Mouse (Mus musculus): ENCODE data around the gene Iglon5. TPM values are rescaled to one million over a fixed set of nuclear protein-coding genes. Genes with fewer than 3 reads are reported as not detected.
A peak's percentile ranks its signal among the peaks of the same experiment; 100 is the strongest.

Iglon5 gene
- polyA plus RNA-seq, 1 experiment from 2014 or later, result not detected

DNA sequence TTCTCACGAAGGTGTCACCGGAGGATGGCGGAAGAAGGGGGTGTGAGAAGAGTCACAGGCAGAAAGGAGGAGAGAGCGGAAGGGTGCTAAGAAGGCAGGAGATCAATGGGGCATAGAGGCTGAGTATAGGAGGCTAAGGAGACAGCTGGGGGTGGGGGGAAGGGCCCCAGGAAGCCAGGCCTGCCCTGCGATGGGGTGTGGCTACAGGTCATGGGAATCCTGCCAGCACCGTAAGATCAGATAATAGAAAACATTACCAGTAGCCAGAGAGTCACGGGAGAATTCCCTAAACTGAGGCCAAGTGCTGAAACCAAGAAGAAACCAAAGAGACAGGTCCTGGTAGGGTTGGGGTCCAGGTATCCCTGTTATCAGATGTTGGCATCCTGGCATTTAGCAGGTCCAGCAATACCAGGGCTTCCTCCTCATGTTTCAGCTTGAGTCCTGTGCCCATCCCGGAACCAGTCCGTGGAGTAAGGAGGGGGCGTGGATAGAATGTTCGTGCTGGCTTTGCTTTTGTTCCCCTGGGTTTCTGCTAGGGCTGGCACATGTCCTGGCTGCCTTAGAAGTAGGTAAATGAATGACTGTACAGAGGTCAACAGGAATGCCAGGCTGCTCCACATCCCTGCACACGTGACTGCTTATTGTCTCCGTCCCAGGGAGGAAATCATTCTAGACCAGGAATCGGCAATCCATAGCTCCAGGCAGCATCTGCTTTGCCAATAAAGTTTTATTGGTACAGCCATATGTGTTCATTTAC is 36.1 kb downstream of the Iglon5 start:
- Histone ChIP-seq H3K9me3 (replicated peaks; ENCODE audit: control insufficient read depth, low read length) (no peaks in the 10 kb centered on the region), H3K27me3 (ENCODE audit: control insufficient read depth, insufficient read depth, low read depth, low read length) (no peaks in the 10 kb centered on the region), H3K27ac (ENCODE audit: low read length) (no peak overlapping the region), H3K4me1 (ENCODE audit: control insufficient read depth, low read depth, low read length) (no peaks in the 10 kb centered on the region; the same call in 1 of the 2 replicates), H3K9ac (ENCODE audit: low read depth, low read length) (no peak overlapping the region), H3K4me3 (ENCODE audit: low read depth, low read length) (no peak overlapping the region), H3K4me2 (ENCODE audit: low read depth, low read length) (no peak overlapping the region), H3K36me3 (ENCODE audit: control insufficient read depth, insufficient read depth) (peaks cover 13% of the 10 kb centered on the region)
- no peak for ATAC-seq (ENCODE audit: low read depth)
- 71% methylated on average over 14 of the region's 14 CpGs for WGBS (ENCODE audit: insufficient replicate concordance)

DNA sequence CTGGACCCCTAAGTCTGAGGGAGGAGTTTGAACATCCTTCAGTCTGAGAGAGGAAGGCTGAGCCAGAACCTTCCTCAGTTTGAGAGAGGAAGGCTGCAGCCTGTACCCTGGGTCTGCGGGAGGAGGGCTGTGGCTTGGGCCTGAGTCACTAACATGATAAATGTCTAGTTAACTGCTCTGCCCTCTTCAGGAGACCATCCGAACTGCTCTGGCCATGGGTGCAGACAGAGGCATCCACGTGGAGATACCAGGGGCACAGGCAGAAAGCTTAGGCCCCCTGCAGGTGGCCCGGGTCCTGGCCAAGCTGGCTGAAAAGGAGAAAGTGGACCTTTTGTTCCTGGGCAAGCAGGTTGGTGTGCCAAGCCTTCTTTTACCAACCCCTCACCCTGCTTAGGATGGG is 37.3 kb downstream of the Iglon5 start:
- Histone ChIP-seq H3K4me3 (ENCODE audit: low read depth, low read length) (no peak overlapping the region), H3K27ac (ENCODE audit: low read length) (no peak overlapping the region), H3K4me1 (ENCODE audit: control insufficient read depth, low read depth, low read length) (peaks cover 2% of the 10 kb centered on the region; the same call in 1 of the 2 replicates), H3K9ac (ENCODE audit: low read depth, low read length) (no peak overlapping the region), H3K4me2 (ENCODE audit: low read depth, low read length) (no peak overlapping the region), H3K27me3 (ENCODE audit: control insufficient read depth, insufficient read depth, low read depth, low read length) (no peaks in the 10 kb centered on the region), H3K9me3 (replicated peaks; ENCODE audit: control insufficient read depth, low read length) (no peaks in the 10 kb centered on the region), H3K36me3 (ENCODE audit: control insufficient read depth, insufficient read depth) (peaks cover 13% of the 10 kb centered on the region)
- WGBS (ENCODE audit: insufficient replicate concordance), result 26% methylated on average over 4 of the region's 4 CpGs
- ATAC-seq (ENCODE audit: low read depth), result no peak; the same call in 1 of the 2 replicates

DNA sequence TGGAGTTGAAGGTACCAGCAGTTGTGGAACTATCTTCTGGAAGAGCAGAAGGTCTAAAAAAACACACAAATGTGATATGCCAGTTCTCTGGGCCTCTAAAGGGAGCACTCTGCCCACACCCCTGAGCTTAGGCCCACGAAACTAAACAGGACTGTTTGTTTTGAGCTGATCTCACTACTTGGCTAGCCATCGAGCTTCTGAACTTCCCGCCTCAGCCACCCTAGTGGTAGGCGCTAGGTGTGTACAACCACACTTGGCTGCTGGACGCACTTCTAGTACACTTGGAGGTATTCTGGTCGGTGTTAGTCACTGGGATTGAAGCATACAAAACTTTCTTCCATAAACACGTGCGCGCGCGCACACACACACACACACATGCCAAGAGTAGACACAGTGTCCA is 38.1 kb downstream of the Iglon5 start:
- H3K27me3 ChIP-seq (ENCODE audit: control insufficient read depth, insufficient read depth, low read depth, low read length), result no peaks in the 10 kb centered on the region
- H3K36me3 ChIP-seq (ENCODE audit: control insufficient read depth, insufficient read depth), result peaks cover 11% of the 10 kb centered on the region
- no peak overlapping the region for H3K4me2 ChIP-seq (ENCODE audit: low read depth, low read length)
- WGBS (ENCODE audit: insufficient replicate concordance), result 80% methylated on average over 11 of the region's 11 CpGs
- H3K4me1 ChIP-seq (ENCODE audit: control insufficient read depth, low read depth, low read length), result peaks cover 6% of the 10 kb centered on the region; the same call in 1 of the 2 replicates
- no peak overlapping the region for H3K4me3 ChIP-seq (ENCODE audit: low read depth, low read length)
- no peak for ATAC-seq (ENCODE audit: low read depth)
- no peak overlapping the region for H3K27ac ChIP-seq (ENCODE audit: low read length)
- H3K9me3 ChIP-seq (replicated peaks; ENCODE audit: control insufficient read depth, low read length), result no peaks in the 10 kb centered on the region
- H3K9ac ChIP-seq (ENCODE audit: low read depth, low read length), result no peak overlapping the region

DNA sequence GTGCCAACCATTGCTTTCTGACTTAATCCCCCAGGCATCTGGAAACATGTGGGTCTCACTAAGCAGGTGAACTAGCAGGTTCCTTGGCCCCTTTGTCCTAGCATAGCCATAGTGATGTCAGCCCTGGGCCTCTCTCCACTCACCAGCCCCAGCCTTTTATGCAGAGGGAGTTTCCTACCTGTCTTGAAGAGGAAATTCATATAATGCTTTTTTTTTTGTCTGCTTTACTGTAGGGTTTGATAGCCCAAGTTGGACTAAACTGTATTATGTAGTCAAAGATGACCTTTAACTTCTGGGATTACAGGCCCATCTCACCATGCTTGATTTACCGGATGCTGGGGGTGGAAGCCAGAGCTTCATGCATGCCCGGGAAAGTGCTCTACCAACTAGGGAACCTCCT is 40.1 kb downstream of the Iglon5 start:
- Histone ChIP-seq H3K27ac (ENCODE audit: low read length) (no peak overlapping the region), H3K4me3 (ENCODE audit: low read depth, low read length) (no peak overlapping the region), H3K9ac (ENCODE audit: low read depth, low read length) (no peak overlapping the region), H3K9me3 (replicated peaks; ENCODE audit: control insufficient read depth, low read length) (no peaks in the 10 kb centered on the region), H3K4me1 (ENCODE audit: control insufficient read depth, low read depth, low read length) (peaks cover 13% of the 10 kb centered on the region), H3K27me3 (ENCODE audit: control insufficient read depth, insufficient read depth, low read depth, low read length) (no peaks in the 10 kb centered on the region), H3K4me2 (ENCODE audit: low read depth, low read length) (no peak overlapping the region), H3K36me3 (ENCODE audit: control insufficient read depth, insufficient read depth) (peaks cover 8% of the 10 kb centered on the region)
- WGBS (ENCODE audit: insufficient replicate concordance), result 83% methylated on average over 2 of the region's 2 CpGs
- no peak for ATAC-seq (ENCODE audit: low read depth)

DNA sequence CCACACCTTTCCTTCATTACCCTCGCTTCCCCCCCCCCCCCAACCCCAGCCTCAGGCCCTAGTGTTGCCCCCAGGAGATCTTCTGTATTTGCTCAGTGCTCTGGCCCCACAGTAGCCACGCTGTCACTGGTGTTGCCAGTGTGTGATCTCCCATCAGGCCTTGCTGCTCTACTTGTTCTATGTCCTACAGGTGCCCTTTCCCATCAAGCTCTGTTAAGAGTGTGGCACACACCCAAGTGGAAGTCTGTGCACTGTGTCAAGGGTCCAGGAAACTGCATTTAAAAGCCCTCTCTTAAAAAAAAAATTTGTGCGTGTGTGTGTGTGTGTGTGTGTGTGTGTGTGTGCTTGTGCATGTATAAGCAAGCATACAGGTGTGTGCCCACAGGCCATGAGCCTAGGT is 41.6 kb downstream of the Iglon5 start:
- H3K9me3 ChIP-seq (replicated peaks; ENCODE audit: control insufficient read depth, low read length), result no peaks in the 10 kb centered on the region
- H3K4me3 ChIP-seq (ENCODE audit: low read depth, low read length), result no peak overlapping the region
- peaks cover 17% of the 10 kb centered on the region for H3K4me1 ChIP-seq (ENCODE audit: control insufficient read depth, low read depth, low read length)

DNA sequence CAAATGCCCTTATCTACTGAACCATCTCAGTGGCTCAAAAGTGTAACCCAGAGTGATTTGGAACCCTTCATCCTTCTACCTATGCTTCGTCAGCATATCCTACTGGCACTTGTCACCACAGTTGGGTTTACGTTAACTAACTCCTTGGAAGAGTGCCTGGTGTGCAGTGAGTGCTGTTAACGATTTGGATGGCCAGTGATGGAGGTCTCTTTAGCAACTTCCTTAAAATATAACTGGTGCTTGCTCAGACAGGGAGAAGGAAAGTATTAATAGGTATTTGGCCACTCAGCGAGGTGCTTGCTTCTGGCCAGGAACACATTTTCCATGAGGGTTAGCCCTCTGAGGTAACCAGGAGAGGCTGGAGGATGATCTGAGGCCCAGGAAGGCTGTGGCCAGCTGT is 42.1 kb downstream of the Iglon5 start:
- WGBS (ENCODE audit: insufficient replicate concordance), result 55% methylated on average over 4 of the region's 4 CpGs
- no peak overlapping the region for H3K9ac ChIP-seq (ENCODE audit: low read depth, low read length)
- H3K36me3 ChIP-seq (ENCODE audit: control insufficient read depth, insufficient read depth), result no peaks in the 10 kb centered on the region; the same call in 1 of the 2 replicates
- H3K9me3 ChIP-seq (replicated peaks; ENCODE audit: control insufficient read depth, low read length), result no peaks in the 10 kb centered on the region
- no peaks in the 10 kb centered on the region for H3K27me3 ChIP-seq (ENCODE audit: control insufficient read depth, insufficient read depth, low read depth, low read length)
- peaks cover 21% of the 10 kb centered on the region for H3K4me1 ChIP-seq (ENCODE audit: control insufficient read depth, low read depth, low read length)
- no peak overlapping the region for H3K27ac ChIP-seq (ENCODE audit: low read length)
- no peak for ATAC-seq (ENCODE audit: low read depth)
- H3K4me2 ChIP-seq (ENCODE audit: low read depth, low read length), result no peak overlapping the region
- H3K4me3 ChIP-seq (ENCODE audit: low read depth, low read length), result no peak overlapping the region

More for the DNA sequence above, 41.6 kb downstream of the Iglon5 start:
- ATAC-seq (ENCODE audit: low read depth), result no peak
- H3K36me3 ChIP-seq (ENCODE audit: control insufficient read depth, insufficient read depth), result no peaks in the 10 kb centered on the region; the same call in 1 of the 2 replicates
- H3K27me3 ChIP-seq (ENCODE audit: control insufficient read depth, insufficient read depth, low read depth, low read length), result no peaks in the 10 kb centered on the region
- no peak overlapping the region for H3K9ac ChIP-seq (ENCODE audit: low read depth, low read length)
- 75% methylated on average over 2 of the region's 3 CpGs for WGBS (ENCODE audit: insufficient replicate concordance)
- no peak overlapping the region for H3K4me2 ChIP-seq (ENCODE audit: low read depth, low read length)
- no peak overlapping the region for H3K27ac ChIP-seq (ENCODE audit: low read length)

DNA sequence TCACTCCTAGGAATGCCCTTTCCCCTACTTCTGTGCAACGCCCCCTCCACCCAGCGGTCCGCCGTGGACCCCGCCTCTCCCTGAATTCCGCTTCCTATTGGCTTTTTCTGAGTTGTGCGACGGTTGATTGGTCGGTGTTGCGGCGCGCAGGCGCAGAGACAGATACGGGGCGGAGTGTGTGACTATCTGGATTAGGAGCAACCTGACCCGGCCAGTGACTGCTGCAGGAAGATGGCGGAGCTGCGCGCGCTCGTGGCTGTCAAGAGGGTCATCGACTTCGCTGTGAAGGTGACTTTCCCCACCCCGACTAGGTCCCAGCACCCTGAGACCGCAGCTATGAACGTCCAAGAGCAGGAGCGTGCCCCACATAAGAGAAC is 46.0 kb downstream of the Iglon5 start, which contains the start of the genes Etfb and Gm45233:
Gene Etfb (plus strand): TSS at position 167 of the 377 bp plus-strand sequence.
Gene Gm45233 (plus strand): TSS at position 212 of the 377 bp plus-strand sequence.
- peak within 1 kb of the TSS; percentile 75 for H3K4me3 ChIP-seq (ENCODE audit: low read depth, low read length)
- H3K27ac ChIP-seq (ENCODE audit: low read length), result peak within 1 kb of the TSS; percentile 93
- ATAC-seq (ENCODE audit: low read depth), result peak; percentile 96
- H3K4me2 ChIP-seq (ENCODE audit: low read depth, low read length), result peak within 1 kb of the TSS; percentile 98
- peaks cover 28% of the 10 kb centered on the region for H3K4me1 ChIP-seq (ENCODE audit: control insufficient read depth, low read depth, low read length)
- H3K9ac ChIP-seq (ENCODE audit: low read depth, low read length), result peak within 1 kb of the TSS; percentile 63
- no peaks in the 10 kb centered on the region for H3K9me3 ChIP-seq (replicated peaks; ENCODE audit: control insufficient read depth, low read length)
- no peaks in the 10 kb centered on the region for H3K27me3 ChIP-seq (ENCODE audit: control insufficient read depth, insufficient read depth, low read depth, low read length)
- WGBS (ENCODE audit: insufficient replicate concordance), result 0% methylated on average over 27 of the region's 27 CpGs
- H3K36me3 ChIP-seq (ENCODE audit: control insufficient read depth, insufficient read depth), result no peaks in the 10 kb centered on the region

DNA sequence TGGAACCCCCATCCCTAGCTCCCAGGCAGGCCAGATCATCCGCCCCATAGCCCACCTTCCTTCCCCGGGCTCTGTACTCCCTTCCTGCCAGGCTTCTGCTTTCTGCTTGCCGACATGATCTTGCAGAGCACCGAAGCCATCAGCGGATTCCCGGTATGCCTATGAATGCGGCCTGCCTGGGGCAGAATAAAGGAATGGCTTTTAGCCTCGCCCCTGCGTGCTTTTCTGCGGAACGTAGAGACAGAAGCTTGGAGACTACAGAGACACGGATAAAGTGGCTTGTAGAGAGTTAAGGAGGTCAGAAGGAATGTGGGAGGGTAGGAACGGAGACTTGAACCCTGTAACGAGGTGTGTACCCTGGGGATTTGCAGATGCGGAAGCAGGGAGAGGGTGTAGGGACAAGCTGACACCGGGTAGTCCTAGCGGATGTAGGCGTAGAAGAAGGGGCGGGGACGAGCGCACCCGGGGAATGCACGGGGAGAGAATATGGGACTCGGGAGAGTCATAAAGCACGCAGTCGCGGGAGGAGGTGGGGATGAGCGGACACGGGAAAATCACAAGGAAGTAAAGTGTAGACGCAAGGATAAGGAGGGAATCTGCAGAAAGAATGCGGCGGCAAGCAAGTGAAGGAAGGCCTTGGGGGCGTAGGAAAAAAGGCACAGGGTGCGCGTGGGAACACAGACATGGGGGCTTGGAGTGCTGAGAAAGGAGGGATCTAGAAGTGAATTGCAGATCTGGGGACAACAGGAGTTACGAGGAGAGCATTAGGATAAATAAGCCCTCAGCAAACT is 46.6 kb downstream of the Iglon5 start:
- peak; percentile 81 for ATAC-seq (ENCODE audit: low read depth)
- WGBS (ENCODE audit: insufficient replicate concordance), result under 1% methylated on average over 36 of the region's 36 CpGs
- peak overlapping the region; percentile 75 for H3K4me3 ChIP-seq (ENCODE audit: low read depth, low read length)
- H3K4me1 ChIP-seq (ENCODE audit: control insufficient read depth, low read depth, low read length), result peaks cover 28% of the 10 kb centered on the region
- H3K27me3 ChIP-seq (ENCODE audit: control insufficient read depth, insufficient read depth, low read depth, low read length), result no peaks in the 10 kb centered on the region
- H3K27ac ChIP-seq (ENCODE audit: low read length), result peak overlapping the region; percentile 93
- H3K36me3 ChIP-seq (ENCODE audit: control insufficient read depth, insufficient read depth), result no peaks in the 10 kb centered on the region
- peak overlapping the region; percentile 98 for H3K4me2 ChIP-seq (ENCODE audit: low read depth, low read length)
- H3K9ac ChIP-seq (ENCODE audit: low read depth, low read length), result peak overlapping the region; percentile 60
- no peaks in the 10 kb centered on the region for H3K9me3 ChIP-seq (replicated peaks; ENCODE audit: control insufficient read depth, low read length)

DNA sequence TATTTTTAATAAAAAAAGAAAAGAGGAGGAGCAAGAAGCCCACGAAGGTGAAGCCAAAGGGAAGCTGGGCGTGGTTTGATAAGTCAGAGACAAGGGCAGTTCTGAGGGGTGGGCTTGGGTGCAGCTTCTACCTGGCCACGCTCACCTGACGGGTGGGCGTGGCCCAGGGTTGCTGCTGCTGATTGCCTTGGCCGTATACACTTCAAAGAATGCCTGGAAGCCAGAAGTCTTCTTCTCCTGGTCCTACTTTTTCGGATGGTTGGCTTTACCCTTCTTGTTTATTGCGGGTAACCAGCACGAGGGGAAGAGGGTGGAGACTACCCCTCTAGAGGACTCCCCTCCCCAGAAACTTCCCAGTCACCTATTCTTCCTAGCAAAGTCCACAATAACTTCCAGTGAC is 47.2 kb downstream of the Iglon5 start:
- Histone ChIP-seq H3K9me3 (replicated peaks; ENCODE audit: control insufficient read depth, low read length) (no peaks in the 10 kb centered on the region), H3K4me3 (ENCODE audit: low read depth, low read length) (peak overlapping the region; percentile 75), H3K27me3 (ENCODE audit: control insufficient read depth, insufficient read depth, low read depth, low read length) (no peaks in the 10 kb centered on the region), H3K27ac (ENCODE audit: low read length) (peak overlapping the region; percentile 93), H3K4me2 (ENCODE audit: low read depth, low read length) (peak overlapping the region; percentile 98), H3K36me3 (ENCODE audit: control insufficient read depth, insufficient read depth) (no peaks in the 10 kb centered on the region), H3K4me1 (ENCODE audit: control insufficient read depth, low read depth, low read length) (peaks cover 26% of the 10 kb centered on the region), H3K9ac (ENCODE audit: low read depth, low read length) (peak overlapping the region; percentile 60)
- no peak for ATAC-seq (ENCODE audit: low read depth)
- 3% methylated on average over 9 of the region's 9 CpGs for WGBS (ENCODE audit: insufficient replicate concordance)

All from liver, embryonic 16.5 days (tissue).